Mouse (Mus musculus): Measurements from ENCODE around the gene Spata31d1b. TPM values are rescaled to one million over a fixed set of nuclear protein-coding genes. Genes with fewer than 3 reads are reported as not detected.
"Not testable (repeated sequence)": the region's sequence is repeated elsewhere in the genome, so short reads cannot be mapped to it uniquely, and the experiment has no call there.

Spata31d1b gene
- not detected in 2 replicates for polyA plus RNA-seq (2015; fragmentation: Nextera tagmentation; extraction: Ambion mirVana)

GRCm38 (mm10) chr13:59711984-59712383, at the start of gene Spata31d1b:
Gene Spata31d1b (plus strand): TSS chr13:59712284.
- not testable (repeated sequence) for H3K9ac ChIP-seq (ENCODE audit: low read depth, low read length); H3K27ac ChIP-seq; H3K9me3 ChIP-seq (replicated peaks; ENCODE audit: low read length); H3K4me3 ChIP-seq (replicated peaks; ENCODE audit: low read depth, low read length); H3K36me3 ChIP-seq (ENCODE audit: insufficient read depth, low read length); H3K4me1 ChIP-seq (replicated peaks; ENCODE audit: insufficient read depth, low read length); DNase-seq (ENCODE audit: low spot score); ATAC-seq (replicated peaks; ENCODE audit: low FRiP score, low read depth); H3K4me2 ChIP-seq (ENCODE audit: low read length); H3K27me3 ChIP-seq (ENCODE audit: insufficient read depth, low read length)
- 67% methylated on average over 3 of the region's 3 CpGs for WGBS

- Histone ChIP-seq H3K4me1 (replicated peaks; ENCODE audit: insufficient read depth, low read length) (no peaks in the 10 kb centered on the region), H3K9me3 (replicated peaks; ENCODE audit: low read length) (no peaks in the 10 kb centered on the region), H3K4me3 (replicated peaks; ENCODE audit: low read depth, low read length) (no peak overlapping the region), H3K27ac (no peak overlapping the region), H3K36me3 (ENCODE audit: insufficient read depth, low read length) (0 out of 2 replicates have a peak, but pooled peaks cover 7% of the 10 kb centered on the region), H3K9ac (ENCODE audit: low read depth, low read length) (no peak overlapping the region), H3K4me2 (ENCODE audit: low read length) (no peak overlapping the region), H3K27me3 (ENCODE audit: insufficient read depth, low read length) (no peaks in the 10 kb centered on the region)
- no peak for TF ChIP-seq CTCF (IDR thresholded peaks at IDR 0.05; ENCODE audit: low read depth)
- DNase-seq (ENCODE audit: low spot score) (no peak), ATAC-seq (replicated peaks; ENCODE audit: low FRiP score, low read depth) (no peak)
- WGBS = 68% methylated on average over 19 of the region's 19 CpGs
Measured at GRCm38 (mm10) chr13:59663939-59664712, 48.0 kb upstream of the Spata31d1b start.

DNA sequence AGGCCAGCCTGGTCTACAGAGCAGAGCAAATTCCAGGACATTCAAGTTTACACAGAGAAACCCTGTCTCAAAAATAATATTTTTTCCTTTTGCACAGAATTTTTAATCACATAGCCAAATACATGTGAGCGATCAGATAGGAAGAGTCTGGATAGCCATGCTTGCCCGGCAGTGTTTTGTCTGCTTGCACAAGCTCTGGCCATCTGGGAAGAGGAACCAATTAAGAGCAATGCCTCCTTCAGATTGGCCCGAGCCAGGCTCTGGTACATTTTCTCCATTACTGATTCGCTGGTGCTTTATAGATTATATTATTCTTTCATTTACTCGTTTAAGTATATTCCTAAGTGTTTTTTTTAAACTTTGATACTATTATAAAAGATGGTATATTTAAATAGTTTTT, 44.3 kb upstream of the Spata31d1b start:
- Histone ChIP-seq H3K36me3 (ENCODE audit: insufficient read depth, low read length) (0 out of 2 replicates have a peak, but pooled peaks cover 7% of the 10 kb centered on the region), H3K9ac (ENCODE audit: low read depth, low read length) (no peak overlapping the region), H3K9me3 (replicated peaks; ENCODE audit: low read length) (no peaks in the 10 kb centered on the region), H3K4me3 (replicated peaks; ENCODE audit: low read depth, low read length) (no peak overlapping the region), H3K27ac (no peak overlapping the region), H3K27me3 (ENCODE audit: insufficient read depth, low read length) (no peaks in the 10 kb centered on the region), H3K4me1 (replicated peaks; ENCODE audit: insufficient read depth, low read length) (no peaks in the 10 kb centered on the region), H3K4me2 (ENCODE audit: low read length) (no peak overlapping the region)
- WGBS = 93% methylated on average over 5 of the region's 5 CpGs
- DNase-seq (ENCODE audit: low spot score) (no peak), ATAC-seq (replicated peaks; ENCODE audit: low FRiP score, low read depth) (no peak)
- TF ChIP-seq CTCF (IDR thresholded peaks at IDR 0.05; ENCODE audit: low read depth) = no peak

DNA sequence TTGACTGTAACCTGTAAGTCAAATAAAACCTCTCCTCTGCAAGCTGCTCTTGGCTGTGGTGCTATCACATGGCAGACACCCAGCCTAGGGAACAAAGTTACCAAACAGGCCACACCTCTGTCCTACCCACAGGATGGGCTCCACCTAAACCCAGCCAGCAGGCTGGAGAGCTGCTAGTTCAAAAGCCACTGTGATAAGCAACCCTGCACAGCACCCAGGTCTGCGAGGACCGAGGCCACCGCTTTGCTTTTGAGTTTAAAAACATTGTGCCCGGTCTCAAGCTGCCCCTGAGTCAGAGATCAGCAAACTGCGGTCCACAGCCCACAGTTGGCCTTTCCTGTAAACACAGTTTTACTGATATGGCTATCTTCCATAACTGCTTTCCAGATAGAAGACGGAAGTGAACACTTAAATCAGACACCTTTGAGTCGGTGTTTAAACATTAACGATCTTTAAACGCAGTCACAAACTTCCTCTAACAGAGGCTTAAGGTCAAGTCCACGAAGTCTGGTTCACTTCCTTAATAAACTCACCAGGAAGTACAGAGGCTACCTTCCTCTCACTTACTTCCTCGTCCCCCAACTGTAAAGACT, 43.5 kb upstream of the Spata31d1b start:
- H3K27me3 ChIP-seq (ENCODE audit: insufficient read depth, low read length) = no peaks in the 10 kb centered on the region
- no peaks in the 10 kb centered on the region for H3K4me1 ChIP-seq (replicated peaks; ENCODE audit: insufficient read depth, low read length)
- H3K9ac ChIP-seq (ENCODE audit: low read depth, low read length) = no peak overlapping the region
- TF ChIP-seq CTCF (IDR thresholded peaks at IDR 0.05; ENCODE audit: low read depth) = no peak
- 0 out of 2 replicates have a peak, but pooled peaks cover 7% of the 10 kb centered on the region for H3K36me3 ChIP-seq (ENCODE audit: insufficient read depth, low read length)
- WGBS = 34% methylated on average over 11 of the region's 11 CpGs
- no peak overlapping the region for H3K4me2 ChIP-seq (ENCODE audit: low read length)
- H3K9me3 ChIP-seq (replicated peaks; ENCODE audit: low read length) = no peaks in the 10 kb centered on the region
- no peak overlapping the region for H3K27ac ChIP-seq
- ATAC-seq (replicated peaks; ENCODE audit: low FRiP score, low read depth) (no peak), DNase-seq (ENCODE audit: low spot score) (no peak)
- no peak overlapping the region for H3K4me3 ChIP-seq (replicated peaks; ENCODE audit: low read depth, low read length)

DNA sequence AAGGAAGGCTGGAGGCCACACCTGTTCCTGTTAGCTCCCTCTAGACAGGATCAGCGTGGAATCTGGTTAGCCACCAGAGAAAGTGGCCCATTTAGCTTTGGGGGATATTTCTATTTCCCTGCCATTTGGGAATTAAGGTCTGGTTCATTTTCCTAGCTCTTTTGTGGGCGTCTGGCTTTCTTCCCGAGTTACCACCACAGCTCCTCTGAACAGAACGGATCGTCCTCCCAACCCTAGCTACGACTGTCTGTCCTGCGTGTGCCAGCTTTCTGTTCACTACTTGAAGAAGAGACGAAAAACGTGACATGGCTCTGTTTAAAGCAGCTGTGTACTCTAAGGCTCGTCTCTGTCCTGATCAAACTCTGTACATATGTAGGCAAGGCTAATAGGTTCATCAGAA, 42.1 kb upstream of the Spata31d1b start:
- no peak overlapping the region for H3K9ac ChIP-seq (ENCODE audit: low read depth, low read length)

GRCm38 (mm10) chr13:59671521-59671920, 40.6 kb upstream of the Spata31d1b start:
- H3K36me3 ChIP-seq (ENCODE audit: insufficient read depth, low read length) = 0 out of 2 replicates have a peak, but pooled peaks cover 2% of the 10 kb centered on the region
- H3K27ac ChIP-seq = no peak overlapping the region
- no peaks in the 10 kb centered on the region for H3K27me3 ChIP-seq (ENCODE audit: insufficient read depth, low read length)
- H3K9me3 ChIP-seq (replicated peaks; ENCODE audit: low read length) = no peaks in the 10 kb centered on the region
- no peak overlapping the region for H3K4me3 ChIP-seq (replicated peaks; ENCODE audit: low read depth, low read length)
- H3K4me2 ChIP-seq (ENCODE audit: low read length) = no peak overlapping the region
- TF ChIP-seq CTCF (IDR thresholded peaks at IDR 0.05; ENCODE audit: low read depth) = no peak
- DNase-seq (ENCODE audit: low spot score) (no peak), ATAC-seq (replicated peaks; ENCODE audit: low FRiP score, low read depth) (no peak)
- H3K4me1 ChIP-seq (replicated peaks; ENCODE audit: insufficient read depth, low read length) = no peaks in the 10 kb centered on the region
- WGBS = 73% methylated on average over 2 of the region's 2 CpGs
- no peak overlapping the region for H3K9ac ChIP-seq (ENCODE audit: low read depth, low read length)

More for the DNA sequence above, 42.1 kb upstream of the Spata31d1b start:
- no peak overlapping the region for H3K4me2 ChIP-seq (ENCODE audit: low read length)
- H3K4me1 ChIP-seq (replicated peaks; ENCODE audit: insufficient read depth, low read length) = no peaks in the 10 kb centered on the region
- ATAC-seq (replicated peaks; ENCODE audit: low FRiP score, low read depth) (no peak), DNase-seq (ENCODE audit: low spot score) (no peak)
- H3K36me3 ChIP-seq (ENCODE audit: insufficient read depth, low read length) = 0 out of 2 replicates have a peak, but pooled peaks cover 2% of the 10 kb centered on the region
- no peaks in the 10 kb centered on the region for H3K27me3 ChIP-seq (ENCODE audit: insufficient read depth, low read length)
- H3K27ac ChIP-seq = no peak overlapping the region
- H3K9me3 ChIP-seq (replicated peaks; ENCODE audit: low read length) = no peaks in the 10 kb centered on the region
- 86% methylated on average over 10 of the region's 10 CpGs for WGBS
- H3K4me3 ChIP-seq (replicated peaks; ENCODE audit: low read depth, low read length) = no peak overlapping the region
- TF ChIP-seq CTCF (IDR thresholded peaks at IDR 0.05; ENCODE audit: low read depth) = no peak

All from kidney, postnatal 0 days (tissue).